Mouse (Mus musculus) kidney, adult 9 months (tissue): ENCODE data around the gene Dab2ip.
A peak's percentile ranks its signal among the peaks of the same experiment; 100 is the strongest.

ENCODE experiments used
- DNase-seq: peaks from one replicate; pipeline ENCODE4 v3.0.0; 2022

Dab2ip gene

GRCm38 (mm10) chr2:35624380-35625006, 66.4 kb downstream of the Dab2ip start:
- DNase-seq, result no peak

- DNase-seq, result no peak
These were observed 66.9 kb downstream of the Dab2ip start for GRCm38 (mm10) chr2:35625007-35625380.

- DNase-seq, result no peak
These were observed 67.5 kb downstream of the Dab2ip start for GRCm38 (mm10) chr2:35625526-35625925.

GRCm38 (mm10) chr2:35626181-35626727, 68.2 kb downstream of the Dab2ip start:
- DNase-seq, result no peak

GRCm38 (mm10) chr2:35627298-35627898, 69.3 kb downstream of the Dab2ip start:
- DNase-seq, result no peak

- DNase-seq, result no peak
These were observed 70.0 kb downstream of the Dab2ip start for GRCm38 (mm10) chr2:35628052-35628451.

GRCm38 (mm10) chr2:35628656-35629055, 70.6 kb downstream of the Dab2ip start:
- no peak for DNase-seq

GRCm38 (mm10) chr2:35629126-35629525, 71.1 kb downstream of the Dab2ip start:
- no peak for DNase-seq

GRCm38 (mm10) chr2:35633392-35633791, 75.3 kb downstream of the Dab2ip start:
- no peak for DNase-seq

- DNase-seq, result no peak
These were observed 76.9 kb downstream of the Dab2ip start for GRCm38 (mm10) chr2:35634963-35635362.

- DNase-seq, result no peak
These were observed 77.5 kb downstream of the Dab2ip start for GRCm38 (mm10) chr2:35635541-35635940.

- no peak for DNase-seq
These were observed 79.9 kb downstream of the Dab2ip start for GRCm38 (mm10) chr2:35637880-35638535.

GRCm38 (mm10) chr2:35639799-35640198, 81.7 kb downstream of the Dab2ip start:
- no peak for DNase-seq

GRCm38 (mm10) chr2:35640576-35640975, 82.5 kb downstream of the Dab2ip start:
- DNase-seq, result no peak

- no peak for DNase-seq
These were observed 84.2 kb downstream of the Dab2ip start for GRCm38 (mm10) chr2:35642224-35642623.

GRCm38 (mm10) chr2:35646553-35646952, 88.5 kb downstream of the Dab2ip start:
- DNase-seq, result no peak

- peak; percentile 83 for DNase-seq
These were observed 91.6 kb downstream of the Dab2ip start for GRCm38 (mm10) chr2:35649708-35650107.

- peak; percentile 54 for DNase-seq
These were observed 93.2 kb downstream of the Dab2ip start for GRCm38 (mm10) chr2:35651297-35651731.

- no peak for DNase-seq
These were observed 94.9 kb downstream of the Dab2ip start for GRCm38 (mm10) chr2:35652984-35653383.

- DNase-seq, result no peak
These were observed 96.7 kb downstream of the Dab2ip start for GRCm38 (mm10) chr2:35654795-35655194.

GRCm38 (mm10) chr2:35655996-35656395, 97.9 kb downstream of the Dab2ip start:
- no peak for DNase-seq

GRCm38 (mm10) chr2:35658311-35658710, 100.2 kb downstream of the Dab2ip start:
- no peak for DNase-seq

GRCm38 (mm10) chr2:35659578-35660194, 101.6 kb downstream of the Dab2ip start:
- DNase-seq, result no peak
